32 mouse cellular contexts compared by ENCODE assay signal in genomic region chr4:104805414-104806257, GRCm38 (mm10). TPM values are rescaled to one million over a fixed set of nuclear protein-coding genes. Genes with fewer than 3 reads are reported as not detected.
DNase-seq lines count a peak whose midpoint lies in the region; ATAC-seq lines count a peak whose summit lies in the region.
"Had no signal": no experiment of that assay in that cellular context is flagged by ENCODE, and none has a peak within 500 bp of the region (broad histone marks: within the 10 kb centered on the region; RNA-seq: fewer than 3 reads in every experiment).

No protein-coding gene starts in this region.

- H3K4me1 ChIP-seq in midbrain, embryonic 13.5 days (replicated peaks) = peaks cover 7% of the 10 kb centered on the region
- H3K4me1 ChIP-seq in midbrain, embryonic 15.5 days = peaks cover 4% of the 10 kb centered on the region; the same call in 1 of the 2 replicates
- H3K4me1 ChIP-seq in hindbrain, embryonic 16.5 days (ENCODE audit: control insufficient read depth, insufficient read depth, low read depth, low read length) = no peaks in the 10 kb centered on the region
- H3K4me1 ChIP-seq in neural tube, embryonic 15.5 days = peaks cover 19% of the 10 kb centered on the region
- H3K4me1 ChIP-seq in liver, embryonic 12.5 days = no peaks in the 10 kb centered on the region
- H3K4me1 ChIP-seq: forebrain, embryonic 15.5 days; limb, embryonic 12.5 days had no signal

- H3K27ac ChIP-seq in midbrain, embryonic 13.5 days = no peak overlapping the region
- no peak overlapping the region for H3K27ac ChIP-seq in midbrain, embryonic 15.5 days
- no peak overlapping the region for H3K27ac ChIP-seq in hindbrain, embryonic 16.5 days (ENCODE audit: low read depth, low read length)
- peak overlapping the region; percentile 60; the same call in 1 of the 2 replicates for H3K27ac ChIP-seq in neural tube, embryonic 15.5 days (replicated peaks)
- no peak overlapping the region for H3K27ac ChIP-seq in liver, embryonic 12.5 days
- H3K27ac ChIP-seq: forebrain, embryonic 15.5 days; gastrocnemius, adult 2 months; limb, embryonic 12.5 days; midbrain, embryonic 12.5 days had no signal

- no peaks in the 10 kb centered on the region for H3K36me3 ChIP-seq in midbrain, embryonic 13.5 days
- no peaks in the 10 kb centered on the region for H3K36me3 ChIP-seq in midbrain, embryonic 15.5 days (replicated peaks)
- H3K36me3 ChIP-seq in hindbrain, embryonic 16.5 days (ENCODE audit: control insufficient read depth, insufficient read depth, low read length) = no peaks in the 10 kb centered on the region
- no peaks in the 10 kb centered on the region for H3K36me3 ChIP-seq in neural tube, embryonic 15.5 days
- no peaks in the 10 kb centered on the region for H3K36me3 ChIP-seq in liver, embryonic 12.5 days
- H3K36me3 ChIP-seq: forebrain, embryonic 15.5 days; limb, embryonic 12.5 days; midbrain, embryonic 12.5 days had no signal

- no peak overlapping the region for H3K4me3 ChIP-seq in midbrain, embryonic 13.5 days (replicated peaks)
- H3K4me3 ChIP-seq in midbrain, embryonic 15.5 days = no peak overlapping the region
- no peak overlapping the region for H3K4me3 ChIP-seq in hindbrain, embryonic 16.5 days (ENCODE audit: low read length)
- no peak overlapping the region for H3K4me3 ChIP-seq in neural tube, embryonic 15.5 days (replicated peaks)
- H3K4me3 ChIP-seq in liver, embryonic 12.5 days = no peak overlapping the region
- H3K4me3 ChIP-seq: forebrain, embryonic 15.5 days; gastrocnemius, adult 2 months; limb, embryonic 12.5 days; midbrain, embryonic 12.5 days had no signal

- 0 out of 2 replicates have a peak, but pooled peaks have one; percentile 43 for ATAC-seq in midbrain, embryonic 13.5 days
- no peak for ATAC-seq in midbrain, embryonic 15.5 days (replicated peaks)
- ATAC-seq in hindbrain, embryonic 16.5 days = peak; percentile 54; the same call in 1 of the 2 replicates
- ATAC-seq in neural tube, embryonic 15.5 days (ENCODE audit: low FRiP score) = peak; percentile 86
- ATAC-seq in liver, embryonic 12.5 days = no peak
- ATAC-seq: forebrain, embryonic 15.5 days; inflammation-experienced regulatory T-cells, adult 6 months; liver, postnatal 0 days had no signal

- no peak overlapping the region for H3K9ac ChIP-seq in midbrain, embryonic 13.5 days (replicated peaks)
- H3K9ac ChIP-seq in midbrain, embryonic 15.5 days = no peak overlapping the region
- H3K9ac ChIP-seq in hindbrain, embryonic 16.5 days (ENCODE audit: low read depth, low read length) = no peak overlapping the region
- no peak overlapping the region for H3K9ac ChIP-seq in neural tube, embryonic 15.5 days (replicated peaks)
- H3K9ac ChIP-seq in liver, embryonic 12.5 days = no peak overlapping the region
- H3K9ac ChIP-seq: forebrain, embryonic 15.5 days; limb, embryonic 12.5 days; liver, postnatal 0 days; midbrain, embryonic 12.5 days had no signal

- 67% methylated on average over 19 of the region's 19 CpGs for WGBS in midbrain, embryonic 13.5 days
- 58% methylated on average over 19 of the region's 19 CpGs for WGBS in midbrain, embryonic 15.5 days
- WGBS in hindbrain, embryonic 16.5 days = 54% methylated on average over 19 of the region's 19 CpGs
- WGBS in neural tube, embryonic 15.5 days = 36% methylated on average over 19 of the region's 19 CpGs
- WGBS in liver, embryonic 12.5 days (ENCODE audit: insufficient replicate concordance) = 69% methylated on average over 19 of the region's 19 CpGs

- no peak overlapping the region for H3K4me2 ChIP-seq in midbrain, embryonic 13.5 days (replicated peaks)
- no peak overlapping the region for H3K4me2 ChIP-seq in midbrain, embryonic 15.5 days
- H3K4me2 ChIP-seq in hindbrain, embryonic 16.5 days (ENCODE audit: low read length) = no peak overlapping the region
- no peak overlapping the region for H3K4me2 ChIP-seq in neural tube, embryonic 15.5 days
- no peak overlapping the region for H3K4me2 ChIP-seq in liver, embryonic 12.5 days
- H3K4me2 ChIP-seq: forebrain, embryonic 15.5 days; heart, embryonic 11.5 days; limb, embryonic 12.5 days; liver, embryonic 11.5 days; midbrain, embryonic 12.5 days had no signal

- H3K27me3 ChIP-seq in midbrain, embryonic 13.5 days = no peaks in the 10 kb centered on the region
- H3K27me3 ChIP-seq in midbrain, embryonic 15.5 days (replicated peaks) = no peaks in the 10 kb centered on the region
- H3K27me3 ChIP-seq in hindbrain, embryonic 16.5 days (replicated peaks; ENCODE audit: control insufficient read depth, insufficient read depth, low read length) = no peaks in the 10 kb centered on the region
- no peaks in the 10 kb centered on the region for H3K27me3 ChIP-seq in neural tube, embryonic 15.5 days (replicated peaks)
- no peaks in the 10 kb centered on the region for H3K27me3 ChIP-seq in liver, embryonic 12.5 days (replicated peaks)
- H3K27me3 ChIP-seq: forebrain, embryonic 15.5 days; limb, embryonic 12.5 days; midbrain, embryonic 12.5 days had no signal

- DNase-seq in brain, adult 2 months (ENCODE audit: low read depth, low spot score) = peak; percentile 10
- DNase-seq in kidney, postnatal 4 days = no peak
- DNase-seq: adrenal gland, postnatal 14 days; cerebellum, adult 18-20 months; cerebellum, postnatal 25 days; gastrocnemius, adult 2 months; gastrocnemius, postnatal 36 days; heart, adult 18-20 months; heart, postnatal 36 days; kidney, adult 11 months; kidney, postnatal 14 days; liver, postnatal 0 days; lung, postnatal 36 days; right cerebral cortex, postnatal 4 days; thymus, adult 2 months; thymus, postnatal 36 days had no signal

- no peaks in the 10 kb centered on the region for H3K9me3 ChIP-seq in midbrain, embryonic 13.5 days
- no peaks in the 10 kb centered on the region for H3K9me3 ChIP-seq in midbrain, embryonic 15.5 days
- H3K9me3 ChIP-seq in hindbrain, embryonic 16.5 days (ENCODE audit: control insufficient read depth, low read length) = no peaks in the 10 kb centered on the region
- no peaks in the 10 kb centered on the region for H3K9me3 ChIP-seq in neural tube, embryonic 15.5 days (replicated peaks)
- no peaks in the 10 kb centered on the region for H3K9me3 ChIP-seq in liver, embryonic 12.5 days (replicated peaks)
- H3K9me3 ChIP-seq: forebrain, embryonic 15.5 days; limb, embryonic 12.5 days; midbrain, embryonic 12.5 days had no signal

RNA-seq across cellular contexts. Expression of gene C8b, which starts 39.5 kb away (rescaled TPM):
- not detected in 2 replicates for polyA plus RNA-seq in midbrain, embryonic 13.5 days (2015; fragmentation: Nextera tagmentation; extraction: Ambion mirVana)
- polyA plus RNA-seq in midbrain, embryonic 15.5 days (2015; fragmentation: Nextera tagmentation; extraction: Ambion mirVana) = 0.17 TPM in 1 of 2 replicates, not detected in the other
- not detected in 2 replicates for polyA plus RNA-seq in hindbrain, embryonic 16.5 days (2015; fragmentation: Nextera tagmentation; extraction: Ambion mirVana)
- 0.10 and 0.24 TPM in 2 replicates for polyA plus RNA-seq in neural tube, embryonic 15.5 days (2015; fragmentation: Nextera tagmentation; extraction: Ambion mirVana)
- 5.3 and 5.7 TPM in 2 replicates for polyA plus RNA-seq in liver, embryonic 12.5 days (2016; fragmentation: Nextera tagmentation; extraction: Ambion mirVana)
- polyA plus RNA-seq: embryonic facial prominence, embryonic 11.5 days; forebrain, embryonic 15.5 days; inflammation-experienced regulatory T-cells, adult 6 months; kidney, embryonic 14.5 days; limb, embryonic 12.5 days; midbrain, embryonic 12.5 days; spleen, adult 2 months; thymus, adult 2 months had no signal

RNA-seq across cellular contexts. Expression of gene Gm17662, which starts 51.5 kb away (rescaled TPM):
- not detected in 2 replicates for polyA plus RNA-seq in midbrain, embryonic 13.5 days (2015; fragmentation: Nextera tagmentation; extraction: Ambion mirVana)
- polyA plus RNA-seq in midbrain, embryonic 15.5 days (2015; fragmentation: Nextera tagmentation; extraction: Ambion mirVana) = not detected in 2 replicates
- not detected in 2 replicates for polyA plus RNA-seq in hindbrain, embryonic 16.5 days (2015; fragmentation: Nextera tagmentation; extraction: Ambion mirVana)
- polyA plus RNA-seq in neural tube, embryonic 15.5 days (2015; fragmentation: Nextera tagmentation; extraction: Ambion mirVana) = not detected in 2 replicates
- not detected in 2 replicates for polyA plus RNA-seq in liver, embryonic 12.5 days (2016; fragmentation: Nextera tagmentation; extraction: Ambion mirVana)
- polyA plus RNA-seq: embryonic facial prominence, embryonic 11.5 days; forebrain, embryonic 15.5 days; heart, embryonic 11.5 days; heart, embryonic 16.5 days; inflammation-experienced regulatory T-cells, adult 6 months; kidney, embryonic 14.5 days; limb, embryonic 12.5 days; liver, embryonic 11.5 days; liver, postnatal 0 days; lung, embryonic 16.5 days; midbrain, embryonic 12.5 days; spleen, adult 2 months; thymus, adult 2 months had no signal

Comparison
In these comparisons a context has a peak if more than half of its experiments do, and no peak if none do; other contexts are left out.
1. ATAC-seq: peak in midbrain, embryonic 13.5 days (single experiment), hindbrain, embryonic 16.5 days (single experiment) and neural tube, embryonic 15.5 days (single experiment); none in midbrain, embryonic 15.5 days (single experiment) and liver, embryonic 12.5 days (single experiment).